Mouse (Mus musculus): ENCODE results near the gene Gsto1.

Gene Gsto1

GRCm38 (mm10) chr19:47857957-47858942, 3.5 kb downstream of the Gsto1 start:
- DNase-seq (ENCODE audit: low spot score), result peak; percentile 73

GRCm38 (mm10) chr19:47859180-47859579, 4.4 kb downstream of the Gsto1 start:
- no peak for DNase-seq (ENCODE audit: low spot score)

- no peak for DNase-seq (ENCODE audit: low spot score)
Measured at GRCm38 (mm10) chr19:47862581-47862980, 7.8 kb downstream of the Gsto1 start.

GRCm38 (mm10) chr19:47864051-47864450, 9.3 kb downstream of the Gsto1 start:
- no peak for DNase-seq (ENCODE audit: low spot score)

GRCm38 (mm10) chr19:47864721-47865120, 10.0 kb downstream of the Gsto1 start:
- no peak for DNase-seq (ENCODE audit: low spot score)

GRCm38 (mm10) chr19:47865353-47865947, 10.7 kb downstream of the Gsto1 start, which contains the start of gene Gsto2:
Gsto2 (plus strand) TSS chr19:47865534.
- peak; percentile 87 for DNase-seq (ENCODE audit: low spot score)

- no peak for DNase-seq (ENCODE audit: low spot score)
Measured at GRCm38 (mm10) chr19:47867628-47868175, 12.9 kb downstream of the Gsto1 start.

GRCm38 (mm10) chr19:47868951-47869350, 14.2 kb downstream of the Gsto1 start:
- DNase-seq (ENCODE audit: low spot score), result no peak

GRCm38 (mm10) chr19:47869516-47869915, 14.7 kb downstream of the Gsto1 start:
- DNase-seq (ENCODE audit: low spot score), result no peak

- no peak for DNase-seq (ENCODE audit: low spot score)
Measured at GRCm38 (mm10) chr19:47870102-47870666, 15.4 kb downstream of the Gsto1 start.

GRCm38 (mm10) chr19:47871515-47871914, 16.7 kb downstream of the Gsto1 start:
- no peak for DNase-seq (ENCODE audit: low spot score)

GRCm38 (mm10) chr19:47876252-47876651, 21.5 kb downstream of the Gsto1 start:
- DNase-seq (ENCODE audit: low spot score), result no peak

GRCm38 (mm10) chr19:47881538-47881937, 26.8 kb downstream of the Gsto1 start:
- DNase-seq (ENCODE audit: low spot score), result no peak

- peak; percentile 95 for DNase-seq (ENCODE audit: low spot score)
Measured at GRCm38 (mm10) chr19:47882151-47882881, 27.5 kb downstream of the Gsto1 start.

GRCm38 (mm10) chr19:47882882-47883254, 28.1 kb downstream of the Gsto1 start:
- no peak for DNase-seq (ENCODE audit: low spot score)

- no peak for DNase-seq (ENCODE audit: low spot score)
Measured at GRCm38 (mm10) chr19:47884296-47885085, 29.7 kb downstream of the Gsto1 start.

GRCm38 (mm10) chr19:47885191-47885743, 30.5 kb downstream of the Gsto1 start:
- DNase-seq (ENCODE audit: low spot score), result no peak

- no peak for DNase-seq (ENCODE audit: low spot score)
Measured at GRCm38 (mm10) chr19:47885886-47886285, 31.1 kb downstream of the Gsto1 start.

- peak; percentile 34 for DNase-seq (ENCODE audit: low spot score)
Measured at GRCm38 (mm10) chr19:47886617-47887016, 31.8 kb downstream of the Gsto1 start.

- DNase-seq (ENCODE audit: low spot score), result no peak
Measured at GRCm38 (mm10) chr19:47887417-47887816, 32.6 kb downstream of the Gsto1 start.

- DNase-seq (ENCODE audit: low spot score), result no peak
Measured at GRCm38 (mm10) chr19:47888037-47888436, 33.3 kb downstream of the Gsto1 start.
